Mouse (Mus musculus) stomach, embryonic 15.5 days (tissue): Measurements from ENCODE around the gene Dclre1b. TPM values are rescaled to one million over a fixed set of nuclear protein-coding genes. Genes with fewer than 3 reads are reported as not detected.
"Not testable (repeated sequence)": the region's sequence is repeated elsewhere in the genome, so short reads cannot be mapped to it uniquely, and the experiment has no call there.

Experiments
- ATAC-seq: fragments of 200-750 bp; cut with Nextera tagmentation; 2 replicates; pipeline ENCODE4 v1.8.0; 2017; ENCODE audit warnings: low read depth, moderate number of reproducible peaks, moderate TSS enrichment; ENCODE audit not compliant: insufficient read depth, low FRiP score
- H3K27ac ChIP-seq: fragments of 300-500 bp; sonication (generic); 2 replicates; pipeline ENCODE4 v1.5.1; 2015; ENCODE audit warnings: mild to moderate bottlenecking, inconsistent platforms
- H3K27me3 ChIP-seq: fragments of 300-500 bp; sonication (generic); replicated peaks from 2 replicates; pipeline ENCODE4 v1.6.1; 2015; ENCODE audit warnings: inconsistent platforms
- H3K36me3 ChIP-seq: fragments of 300-500 bp; sonication (generic); 2 replicates; pipeline ENCODE4 v1.6.1; 2015; ENCODE audit warnings: inconsistent platforms
- H3K4me1 ChIP-seq: fragments of 300-500 bp; sonication (generic); 2 replicates; pipeline ENCODE4 v1.6.1; 2015; ENCODE audit warnings: inconsistent platforms
- H3K4me2 ChIP-seq: fragments of 300-500 bp; sonication (generic); 2 replicates; pipeline ENCODE4 v1.6.1; 2015; ENCODE audit warnings: mild to moderate bottlenecking, inconsistent platforms
- H3K4me3 ChIP-seq: fragments of 300-500 bp; sonication (generic); replicated peaks from 2 replicates; pipeline ENCODE4 v1.5.1; 2015; ENCODE audit warnings: inconsistent platforms
- H3K9ac ChIP-seq: fragments of 300-500 bp; sonication (generic); 2 replicates; pipeline ENCODE4 v1.6.1; 2015; ENCODE audit warnings: inconsistent platforms
- H3K9me3 ChIP-seq: fragments of 300-500 bp; sonication (generic); 2 replicates; pipeline ENCODE4 v1.6.1; 2016; ENCODE audit warnings: inconsistent platforms
- WGBS: fragments of 180-500 bp; shearing (Covaris S2); methylation state at CpG from one replicate; pipeline ENCODE4 v1.1.7; 2015; 5-methylcytosine and 5-hydroxymethylcytosine counted together
- polyA plus RNA-seq: library from polyadenylated mRNA; unstranded; fragments of >200 nt; fragmentation: Nextera tagmentation; extraction: Ambion mirVana; gene quantifications from 2 replicates; pipeline ENCODE4 v1.2.1, GENCODE M21; 2015

The Dclre1b gene
- polyA plus RNA-seq: 21.7 and 24.1 TPM in 2 replicates

- Histone ChIP-seq H3K9me3 (no peaks in the 10 kb centered on the region), H3K4me1 (no peaks in the 10 kb centered on the region), H3K36me3 (peaks cover 15% of the 10 kb centered on the region), H3K27me3 (no peaks in the 10 kb centered on the region), H3K27ac (peak within 1 kb of the TSS; percentile 95), H3K4me2 (peak within 1 kb of the TSS; percentile 76), H3K4me3 (peak within 1 kb of the TSS; percentile 86), H3K9ac (peak within 1 kb of the TSS; percentile 83)
- WGBS: under 1% methylated on average over 66 of the region's 70 CpGs
- peak; percentile 92 for ATAC-seq
These were observed at the start of gene Dclre1b, which contains the start of the genes Ap4b1 and Gm43064 for GRCm38 (mm10) chr3:103808891-103809798. Dclre1b (minus strand) TSS chr3:103809444. Ap4b1 (plus strand) TSS chr3:103809520. Gm43064 (plus strand) TSS chr3:103809573.

DNA sequence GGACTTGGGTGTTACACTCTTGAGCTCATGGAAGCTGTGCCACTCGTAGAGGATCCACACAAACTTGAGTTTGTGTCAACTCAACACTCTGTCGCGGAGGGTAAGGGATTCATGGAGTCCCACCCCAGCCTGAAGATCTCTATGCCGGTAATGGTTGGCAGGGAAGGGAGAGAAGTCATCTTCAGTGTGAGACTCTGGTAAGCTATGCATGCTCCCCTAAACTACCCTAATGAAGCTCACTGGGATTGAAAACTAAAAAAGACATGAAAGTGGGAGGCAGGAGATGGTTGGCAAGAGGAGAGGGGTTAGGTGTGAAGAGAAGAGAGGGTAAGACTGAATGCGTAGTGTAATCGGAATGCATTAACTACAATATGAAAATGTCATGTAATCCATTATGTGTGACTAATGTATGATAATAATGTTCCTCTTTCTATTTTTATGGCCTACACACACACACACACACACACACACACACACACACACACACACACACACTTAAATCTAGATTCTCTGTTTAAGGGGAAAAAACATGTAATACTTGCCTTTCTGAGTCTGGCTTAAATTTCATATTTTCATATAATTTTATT is 48.8 kb upstream of the Dclre1b start:
- WGBS: 91% methylated on average over 6 of the region's 6 CpGs

GRCm38 (mm10) chr3:103857036-103857805 is 48.0 kb upstream of the Dclre1b start:
- H3K4me1 ChIP-seq: no peaks in the 10 kb centered on the region
- H3K27me3 ChIP-seq: no peaks in the 10 kb centered on the region
- H3K27ac ChIP-seq: no peak overlapping the region
- no peak overlapping the region for H3K4me2 ChIP-seq
- WGBS: 85% methylated on average over 7 of the region's 7 CpGs
- H3K4me3 ChIP-seq: no peak overlapping the region
- no peak overlapping the region for H3K9ac ChIP-seq
- no peaks in the 10 kb centered on the region for H3K36me3 ChIP-seq
- ATAC-seq: no peak
- no peaks in the 10 kb centered on the region for H3K9me3 ChIP-seq

More for the DNA sequence above, 48.8 kb upstream of the Dclre1b start:
- Histone ChIP-seq H3K36me3 (no peaks in the 10 kb centered on the region), H3K27me3 (no peaks in the 10 kb centered on the region), H3K4me3 (no peak overlapping the region), H3K27ac (no peak overlapping the region), H3K4me1 (no peaks in the 10 kb centered on the region), H3K4me2 (no peak overlapping the region), H3K9ac (no peak overlapping the region), H3K9me3 (no peaks in the 10 kb centered on the region)
- ATAC-seq: no peak

DNA sequence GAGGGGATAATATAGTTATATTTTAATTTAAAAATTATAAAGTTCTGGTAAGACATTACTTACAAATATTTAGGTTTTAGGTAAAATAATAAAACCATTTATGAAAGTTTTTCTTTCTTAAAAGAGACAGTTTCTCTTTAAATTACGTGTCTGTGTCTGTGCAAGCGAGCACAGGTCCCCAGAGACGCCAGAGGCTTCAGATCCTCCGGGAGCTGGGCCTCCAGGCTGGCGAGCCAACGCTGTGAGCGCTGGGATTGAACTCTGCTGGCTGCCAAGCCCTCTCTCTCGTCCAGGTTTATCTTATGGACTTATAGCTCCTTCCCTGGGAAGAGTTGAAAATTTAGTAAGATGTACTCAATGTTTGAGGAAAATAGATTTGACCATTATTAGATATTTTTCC is 44.6 kb upstream of the Dclre1b start:
- Histone ChIP-seq H3K4me3 (no peak overlapping the region), H3K9ac (no peak overlapping the region), H3K36me3 (no peaks in the 10 kb centered on the region), H3K4me2 (no peak overlapping the region), H3K27ac (no peak overlapping the region), H3K27me3 (no peaks in the 10 kb centered on the region), H3K9me3 (no peaks in the 10 kb centered on the region), H3K4me1 (no peaks in the 10 kb centered on the region)
- no peak for ATAC-seq
- WGBS: 65% methylated on average over 8 of the region's 8 CpGs

DNA sequence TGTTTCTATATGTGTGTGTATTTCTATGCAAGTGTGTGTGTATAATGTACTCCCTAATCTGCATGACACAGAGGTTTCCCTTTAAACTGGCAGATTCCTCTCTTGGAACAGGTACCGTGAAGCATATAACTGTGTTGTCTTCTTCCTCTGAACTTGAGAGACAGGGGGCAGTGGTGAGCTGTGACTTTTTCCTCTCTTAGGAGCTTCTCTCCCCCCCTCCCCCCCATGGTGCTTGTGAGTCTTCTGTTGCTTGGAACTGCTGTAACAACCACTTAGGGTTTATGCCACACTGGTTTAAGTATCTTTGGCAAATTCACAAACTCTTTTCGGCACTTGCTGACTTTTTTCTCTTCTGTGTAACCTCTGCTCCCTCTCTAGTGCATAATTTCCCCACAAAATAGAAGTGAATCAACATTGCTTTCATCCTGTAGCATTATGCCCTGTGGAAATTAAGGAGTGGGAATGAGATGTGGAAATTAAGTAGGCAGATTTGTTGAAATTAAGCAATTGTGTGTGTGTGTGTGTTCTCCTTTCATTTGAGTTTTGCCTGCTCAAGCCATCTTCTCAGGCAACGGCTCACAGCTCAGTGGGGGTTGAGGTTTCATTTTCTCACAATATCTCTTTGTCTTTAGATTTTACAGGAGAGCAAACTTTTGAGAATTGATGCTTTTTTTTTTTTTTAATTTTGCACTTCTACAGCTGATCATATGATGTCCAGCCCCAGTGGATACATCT is 43.5 kb upstream of the Dclre1b start:
- 72% methylated on average over 3 of the region's 3 CpGs for WGBS
- no peaks in the 10 kb centered on the region for H3K36me3 ChIP-seq

DNA sequence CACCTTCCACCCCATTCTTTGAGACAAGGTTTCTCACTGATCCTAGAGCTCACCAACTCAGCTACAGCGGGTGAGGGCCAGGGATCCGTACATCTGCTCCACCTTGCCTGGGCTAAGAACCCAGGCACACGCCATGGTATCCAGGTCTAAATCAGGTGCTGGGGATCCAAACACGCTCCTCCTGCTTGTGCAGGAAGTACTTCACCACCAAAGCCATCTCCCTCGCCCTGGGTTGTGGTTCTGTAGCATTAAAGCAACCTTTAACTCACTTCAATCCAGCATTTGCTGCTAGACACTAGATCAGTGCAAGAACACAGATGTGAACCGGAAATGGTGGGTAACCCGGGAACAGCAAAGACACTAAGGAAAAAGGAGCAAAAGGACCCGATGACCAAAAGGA is 42.6 kb upstream of the Dclre1b start:
- Histone ChIP-seq H3K9ac (no peak overlapping the region), H3K4me1 (no peaks in the 10 kb centered on the region), H3K36me3 (no peaks in the 10 kb centered on the region), H3K4me3 (no peak overlapping the region), H3K4me2 (no peak overlapping the region), H3K27me3 (no peaks in the 10 kb centered on the region), H3K27ac (no peak overlapping the region), H3K9me3 (no peaks in the 10 kb centered on the region)
- 83% methylated on average over 8 of the region's 8 CpGs for WGBS
- no peak for ATAC-seq

More for the DNA sequence above, 43.5 kb upstream of the Dclre1b start:
- Histone ChIP-seq H3K4me3 (no peak overlapping the region), H3K4me2 (no peak overlapping the region), H3K27me3 (no peaks in the 10 kb centered on the region), H3K27ac (no peak overlapping the region), H3K9me3 (no peaks in the 10 kb centered on the region), H3K4me1 (no peaks in the 10 kb centered on the region), H3K9ac (no peak overlapping the region)
- no peak for ATAC-seq

GRCm38 (mm10) chr3:103851481-103851880 is 42.2 kb upstream of the Dclre1b start:
- Histone ChIP-seq H3K4me1 (no peaks in the 10 kb centered on the region), H3K36me3 (no peaks in the 10 kb centered on the region), H3K4me2 (no peak overlapping the region), H3K4me3 (no peak overlapping the region), H3K9ac (no peak overlapping the region), H3K9me3 (no peaks in the 10 kb centered on the region), H3K27me3 (no peaks in the 10 kb centered on the region), H3K27ac (no peak overlapping the region)
- WGBS: 89% methylated on average over 6 of the region's 6 CpGs
- no peak for ATAC-seq

DNA sequence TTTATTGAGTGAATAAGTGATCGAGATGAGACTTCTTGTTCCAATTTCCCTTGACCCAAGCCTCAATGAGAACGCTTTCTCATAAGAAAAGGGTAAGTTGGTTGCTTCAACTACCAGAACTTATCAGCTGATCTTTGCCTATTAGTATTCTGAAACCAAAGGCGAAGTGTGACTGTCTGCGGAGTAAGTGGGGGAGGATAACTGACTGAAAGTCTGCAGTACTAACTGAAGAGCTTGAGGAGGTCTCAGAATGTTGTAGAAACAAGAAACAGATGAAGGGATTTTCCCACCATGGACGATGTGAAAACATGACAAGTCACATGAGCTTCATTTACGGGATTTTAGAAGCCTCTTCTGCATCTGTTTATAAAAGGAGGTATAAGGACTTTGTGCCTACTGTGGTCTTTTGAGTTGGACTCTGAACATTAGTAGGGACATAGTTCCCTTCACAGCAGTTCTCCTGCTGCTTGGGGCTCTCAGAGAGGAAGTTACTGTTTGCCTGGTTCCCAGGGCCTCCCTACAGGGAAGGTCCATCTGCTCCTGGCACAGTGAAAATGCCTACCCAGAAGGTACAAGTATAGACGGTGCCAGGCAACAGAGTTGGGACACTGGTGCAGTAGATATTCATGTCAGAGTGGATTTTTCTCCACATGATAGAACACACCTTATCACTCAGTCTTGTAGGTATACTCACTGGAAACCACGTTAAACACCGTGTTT is 41.6 kb upstream of the Dclre1b start:
- Histone ChIP-seq H3K9ac (no peak overlapping the region), H3K36me3 (no peaks in the 10 kb centered on the region), H3K4me3 (no peak overlapping the region), H3K4me2 (no peak overlapping the region), H3K9me3 (no peaks in the 10 kb centered on the region), H3K27ac (no peak overlapping the region), H3K4me1 (no peaks in the 10 kb centered on the region), H3K27me3 (no peaks in the 10 kb centered on the region)
- 69% methylated on average over 9 of the region's 9 CpGs for WGBS
- ATAC-seq: no peak

- WGBS: 86% methylated on average over 7 of the region's 7 CpGs
- H3K36me3 ChIP-seq, H3K9ac ChIP-seq, H3K4me2 ChIP-seq, H3K27ac ChIP-seq, H3K9me3 ChIP-seq, H3K4me3 ChIP-seq, ATAC-seq, H3K27me3 ChIP-seq, H3K4me1 ChIP-seq: not testable (repeated sequence)
These were observed 31.7 kb upstream of the Dclre1b start for GRCm38 (mm10) chr3:103840946-103841345.

DNA sequence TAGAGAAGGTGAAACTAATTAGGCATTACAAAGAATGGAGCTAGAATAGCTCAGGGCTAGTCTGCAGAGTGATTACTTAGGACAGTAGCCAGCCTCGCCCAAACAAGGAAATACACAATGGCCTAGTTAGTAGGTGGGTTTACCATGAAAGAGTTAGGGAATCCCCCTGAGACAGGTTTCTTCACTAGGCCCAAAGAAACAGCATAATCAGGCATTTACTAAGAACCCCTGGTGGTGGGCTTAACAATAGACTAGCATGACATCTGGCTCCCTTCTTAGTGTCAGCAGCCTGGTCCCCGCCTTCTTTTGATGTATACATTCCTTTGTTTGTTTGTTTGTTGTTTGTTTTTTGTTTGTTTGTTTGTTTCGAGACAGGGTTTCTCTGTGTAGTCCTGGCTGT is 31.0 kb upstream of the Dclre1b start:
- not testable (repeated sequence) for H3K9ac ChIP-seq, H3K4me1 ChIP-seq, ATAC-seq, H3K36me3 ChIP-seq, H3K27me3 ChIP-seq, H3K27ac ChIP-seq, H3K4me2 ChIP-seq, H3K4me3 ChIP-seq, H3K9me3 ChIP-seq
- 83% methylated on average over 3 of the region's 3 CpGs for WGBS

- Histone ChIP-seq H3K27ac (no peak overlapping the region), H3K9me3 (no peaks in the 10 kb centered on the region), H3K9ac (no peak overlapping the region), H3K4me2 (no peak overlapping the region), H3K4me1 (no peaks in the 10 kb centered on the region), H3K36me3 (no peaks in the 10 kb centered on the region), H3K27me3 (no peaks in the 10 kb centered on the region), H3K4me3 (no peak overlapping the region)
- WGBS: 92% methylated on average over 6 of the region's 6 CpGs
- ATAC-seq: no peak
These were observed 30.5 kb upstream of the Dclre1b start for GRCm38 (mm10) chr3:103839711-103840110.
